Mouse (Mus musculus): ENCODE data around the gene Arhgap29. TPM values are rescaled to one million over a fixed set of nuclear protein-coding genes. Genes with fewer than 3 reads are reported as not detected.

Gene Arhgap29
- total and polyA plus RNA-seq, 3 experiments, result 1.2 to 25.1 (median 5.1) TPM

DNA sequence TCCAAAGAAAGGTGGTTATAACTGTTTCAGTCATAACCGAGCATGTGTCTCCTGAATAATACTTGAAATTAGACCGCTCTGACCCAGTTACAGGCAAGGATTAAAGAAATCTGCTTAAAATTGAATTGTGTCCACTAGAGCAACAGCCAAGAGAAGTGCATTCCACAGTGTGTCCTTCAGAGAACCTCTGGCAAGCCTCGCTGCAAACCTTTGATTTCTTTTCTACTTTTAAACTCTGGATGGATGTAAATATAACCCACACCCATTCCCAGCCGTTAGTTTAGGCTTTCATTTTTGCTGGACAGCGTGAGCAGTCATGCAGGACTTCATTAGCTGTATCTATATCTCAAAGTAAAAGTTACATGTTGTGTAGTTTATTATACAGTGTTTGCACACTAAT lies 74.3 kb downstream of the Arhgap29 start:
- Histone ChIP-seq H3K4me3 (ENCODE audit: low read depth, low read length) (no peak overlapping the region), H3K27me3 (ENCODE audit: insufficient read depth, low read length) (no peaks in the 10 kb centered on the region), H3K36me3 (replicated peaks) (no peaks in the 10 kb centered on the region), H3K4me1 (ENCODE audit: insufficient read depth, low read depth, low read length) (no peaks in the 10 kb centered on the region), H3K9me3 (replicated peaks) (no peaks in the 10 kb centered on the region)
- ATAC-seq (ENCODE audit: extremely low read depth, insufficient number of reproducible peaks, low FRiP score, poor library complexity, severe bottlenecking) (no peak), DNase-seq (ENCODE audit: low spot score) (no peak)
- TF ChIP-seq GATA2 (IDR thresholded peaks at IDR 0.05; ENCODE audit: borderline replicate concordance, low read depth, low read length) (no peak), CTCF (IDR thresholded peaks at IDR 0.05; ENCODE audit: low read depth, low read length) (no peak), POLR2AphosphoS5 (IDR thresholded peaks at IDR 0.05; ENCODE audit: insufficient replicate concordance, low read depth, low read length) (no peak), TAL1 (conservative IDR thresholded peaks at IDR 0.05; ENCODE audit: low read depth, low read length) (no peak), GATA1 (IDR thresholded peaks at IDR 0.05; ENCODE audit: borderline replicate concordance, low read length) (no peak)

GRCm38 (mm10) chr3:122027776-122028175 lies 75.4 kb downstream of the Arhgap29 start:
- no peak for ATAC-seq (ENCODE audit: extremely low read depth, insufficient number of reproducible peaks, low FRiP score, poor library complexity, severe bottlenecking)
- Histone ChIP-seq H3K9me3 (replicated peaks) (no peaks in the 10 kb centered on the region), H3K27me3 (ENCODE audit: insufficient read depth, low read length) (no peaks in the 10 kb centered on the region), H3K4me1 (ENCODE audit: insufficient read depth, low read depth, low read length) (no peaks in the 10 kb centered on the region), H3K36me3 (replicated peaks) (no peaks in the 10 kb centered on the region), H3K4me3 (ENCODE audit: low read depth, low read length) (no peak overlapping the region)
- DNase-seq (ENCODE audit: low spot score), result no peak
- no peak for TF ChIP-seq TAL1 (conservative IDR thresholded peaks at IDR 0.05; ENCODE audit: low read depth, low read length)
- TF ChIP-seq GATA2 (IDR thresholded peaks at IDR 0.05; ENCODE audit: borderline replicate concordance, low read depth, low read length), result no peak
- no peak for TF ChIP-seq CTCF (IDR thresholded peaks at IDR 0.05; ENCODE audit: low read depth, low read length)
- TF ChIP-seq POLR2AphosphoS5 (IDR thresholded peaks at IDR 0.05; ENCODE audit: insufficient replicate concordance, low read depth, low read length), result no peak
- TF ChIP-seq GATA1 (IDR thresholded peaks at IDR 0.05; ENCODE audit: borderline replicate concordance, low read length), result no peak

DNA sequence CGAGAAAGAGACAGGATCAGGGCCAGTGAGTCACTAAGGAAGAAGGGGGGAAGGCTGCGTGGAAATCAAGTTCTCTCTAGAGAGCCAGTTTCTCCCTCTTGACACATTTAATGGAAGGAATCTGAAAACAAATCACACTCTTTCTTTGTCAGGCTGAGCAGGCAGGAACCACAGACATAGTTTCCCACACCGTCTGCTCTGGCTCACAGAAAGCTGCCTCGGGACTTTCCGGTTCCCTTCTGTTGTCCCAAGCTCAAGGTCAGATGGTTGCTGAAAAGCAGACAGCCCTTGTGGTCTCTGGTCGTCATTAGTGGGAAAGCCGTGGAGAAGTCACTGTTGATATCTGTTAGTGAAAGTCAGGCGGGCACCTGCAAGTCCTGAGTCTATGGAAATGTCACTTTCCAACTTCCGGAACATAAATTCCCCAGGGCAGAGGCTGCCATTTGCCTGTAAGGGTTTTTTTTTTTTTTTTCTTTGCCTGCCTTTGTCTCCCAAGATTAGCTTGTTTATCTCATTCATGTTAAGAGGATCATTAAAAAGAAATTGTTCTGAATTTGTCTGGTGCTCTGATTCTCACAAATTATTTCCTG lies 81.0 kb downstream of the Arhgap29 start:
- H3K9me3 ChIP-seq (replicated peaks), result no peaks in the 10 kb centered on the region
- DNase-seq (ENCODE audit: low spot score), result no peak
- ATAC-seq (ENCODE audit: extremely low read depth, insufficient number of reproducible peaks, low FRiP score, poor library complexity, severe bottlenecking), result no peak

DNA sequence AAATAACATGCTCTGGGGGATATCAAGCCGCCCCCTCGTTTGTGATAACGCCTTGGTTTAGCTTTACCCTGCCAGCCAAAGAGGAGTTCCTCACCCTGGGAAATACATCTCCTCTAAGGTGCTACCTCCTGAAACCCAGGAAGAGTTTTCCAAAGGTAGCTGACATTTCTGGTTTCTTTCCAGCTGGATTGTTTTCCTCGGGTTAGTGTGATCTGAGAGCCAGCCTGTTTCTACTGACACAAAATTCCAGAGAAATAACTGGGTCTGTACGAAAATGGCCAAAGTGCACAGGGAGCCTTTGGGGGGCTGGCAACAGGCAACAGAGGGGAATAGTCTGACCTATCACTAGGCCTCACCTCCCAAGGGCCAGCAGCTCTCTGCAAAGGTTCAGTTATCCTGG lies 81.9 kb downstream of the Arhgap29 start:
- TF ChIP-seq GATA1 (IDR thresholded peaks at IDR 0.05; ENCODE audit: borderline replicate concordance, low read length) (no peak), POLR2AphosphoS5 (IDR thresholded peaks at IDR 0.05; ENCODE audit: insufficient replicate concordance, low read depth, low read length) (no peak), GATA2 (IDR thresholded peaks at IDR 0.05; ENCODE audit: borderline replicate concordance, low read depth, low read length) (no peak), TAL1 (conservative IDR thresholded peaks at IDR 0.05; ENCODE audit: low read depth, low read length) (no peak), CTCF (IDR thresholded peaks at IDR 0.05; ENCODE audit: low read depth, low read length) (no peak)
- ATAC-seq (ENCODE audit: extremely low read depth, insufficient number of reproducible peaks, low FRiP score, poor library complexity, severe bottlenecking), result no peak
- DNase-seq (ENCODE audit: low spot score), result no peak
- H3K27me3 ChIP-seq (ENCODE audit: insufficient read depth, low read length), result peaks cover 11% of the 10 kb centered on the region; the same call in 1 of the 2 replicates
- no peaks in the 10 kb centered on the region for H3K4me1 ChIP-seq (ENCODE audit: insufficient read depth, low read depth, low read length)
- no peak overlapping the region for H3K4me3 ChIP-seq (ENCODE audit: low read depth, low read length)
- no peaks in the 10 kb centered on the region for H3K36me3 ChIP-seq (replicated peaks)
- no peaks in the 10 kb centered on the region for H3K9me3 ChIP-seq (replicated peaks)

More for the DNA sequence above, 81.0 kb downstream of the Arhgap29 start:
- Histone ChIP-seq H3K4me1 (ENCODE audit: insufficient read depth, low read depth, low read length) (no peaks in the 10 kb centered on the region), H3K27me3 (ENCODE audit: insufficient read depth, low read length) (peaks cover 11% of the 10 kb centered on the region; the same call in 1 of the 2 replicates), H3K4me3 (ENCODE audit: low read depth, low read length) (no peak overlapping the region), H3K36me3 (replicated peaks) (no peaks in the 10 kb centered on the region)
- TF ChIP-seq GATA2 (IDR thresholded peaks at IDR 0.05; ENCODE audit: borderline replicate concordance, low read depth, low read length), result no peak
- no peak for TF ChIP-seq GATA1 (IDR thresholded peaks at IDR 0.05; ENCODE audit: borderline replicate concordance, low read length)
- TF ChIP-seq TAL1 (conservative IDR thresholded peaks at IDR 0.05; ENCODE audit: low read depth, low read length), result no peak
- TF ChIP-seq POLR2AphosphoS5 (IDR thresholded peaks at IDR 0.05; ENCODE audit: insufficient replicate concordance, low read depth, low read length), result no peak
- no peak for TF ChIP-seq CTCF (IDR thresholded peaks at IDR 0.05; ENCODE audit: low read depth, low read length)

GRCm38 (mm10) chr3:122035092-122035491 lies 82.8 kb downstream of the Arhgap29 start:
- DNase-seq (ENCODE audit: low spot score) (no peak), ATAC-seq (ENCODE audit: extremely low read depth, insufficient number of reproducible peaks, low FRiP score, poor library complexity, severe bottlenecking) (no peak)
- TF ChIP-seq TAL1 (conservative IDR thresholded peaks at IDR 0.05; ENCODE audit: low read depth, low read length) (no peak), GATA2 (IDR thresholded peaks at IDR 0.05; ENCODE audit: borderline replicate concordance, low read depth, low read length) (no peak), POLR2AphosphoS5 (IDR thresholded peaks at IDR 0.05; ENCODE audit: insufficient replicate concordance, low read depth, low read length) (no peak), CTCF (IDR thresholded peaks at IDR 0.05; ENCODE audit: low read depth, low read length) (no peak), GATA1 (IDR thresholded peaks at IDR 0.05; ENCODE audit: borderline replicate concordance, low read length) (no peak)
- no peaks in the 10 kb centered on the region for H3K4me1 ChIP-seq (ENCODE audit: insufficient read depth, low read depth, low read length)
- H3K9me3 ChIP-seq (replicated peaks), result no peaks in the 10 kb centered on the region
- H3K27me3 ChIP-seq (ENCODE audit: insufficient read depth, low read length), result peaks cover 11% of the 10 kb centered on the region; the same call in 1 of the 2 replicates
- no peaks in the 10 kb centered on the region for H3K36me3 ChIP-seq (replicated peaks)
- no peak overlapping the region for H3K4me3 ChIP-seq (ENCODE audit: low read depth, low read length)

GRCm38 (mm10) chr3:122040522-122040921 lies 88.2 kb downstream of the Arhgap29 start:
- peaks cover 8% of the 10 kb centered on the region; the same call in 1 of the 2 replicates for H3K27me3 ChIP-seq (ENCODE audit: insufficient read depth, low read length)
- no peak for ATAC-seq (ENCODE audit: extremely low read depth, insufficient number of reproducible peaks, low FRiP score, poor library complexity, severe bottlenecking)
- H3K4me1 ChIP-seq (ENCODE audit: insufficient read depth, low read depth, low read length), result no peaks in the 10 kb centered on the region
- no peaks in the 10 kb centered on the region for H3K36me3 ChIP-seq (replicated peaks)
- H3K4me3 ChIP-seq (ENCODE audit: low read depth, low read length), result no peak overlapping the region
- TF ChIP-seq GATA2 (IDR thresholded peaks at IDR 0.05; ENCODE audit: borderline replicate concordance, low read depth, low read length) (no peak), POLR2AphosphoS5 (IDR thresholded peaks at IDR 0.05; ENCODE audit: insufficient replicate concordance, low read depth, low read length) (no peak), TAL1 (conservative IDR thresholded peaks at IDR 0.05; ENCODE audit: low read depth, low read length) (no peak), GATA1 (IDR thresholded peaks at IDR 0.05; ENCODE audit: borderline replicate concordance, low read length) (no peak), CTCF (IDR thresholded peaks at IDR 0.05; ENCODE audit: low read depth, low read length) (no peak)
- H3K9me3 ChIP-seq (replicated peaks), result no peaks in the 10 kb centered on the region
- no peak for DNase-seq (ENCODE audit: low spot score)

Data from G1E (cell line).